Mouse (Mus musculus): Measurements from ENCODE around the gene Oxa1l.

Oxa1l gene

GRCm38 (mm10) chr14:54370595-54370994, 10.0 kb downstream of the Oxa1l start:
- no peak for DNase-seq (ENCODE audit: low read depth, low spot score)

DNA sequence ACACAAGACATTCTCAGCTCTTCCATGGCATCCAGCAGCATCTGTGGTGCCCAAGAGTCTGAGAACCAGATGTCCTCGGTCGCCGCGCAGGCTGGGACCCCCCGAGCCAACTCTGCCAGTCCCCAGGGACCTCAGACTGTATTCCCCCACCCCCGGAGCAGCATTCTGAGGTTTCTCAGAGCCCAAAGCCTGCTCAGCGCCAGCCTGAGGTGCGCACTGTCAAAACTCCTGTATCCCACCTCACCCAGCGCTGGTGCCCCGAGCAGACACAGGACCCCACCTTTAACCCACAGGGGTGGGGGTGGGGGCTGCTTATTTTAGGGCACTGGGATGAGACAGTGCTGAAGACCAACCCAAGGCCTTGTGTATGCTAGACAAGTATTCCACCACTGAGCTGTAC, 10.8 kb downstream of the Oxa1l start:
- DNase-seq (ENCODE audit: low read depth, low spot score), result no peak

DNA sequence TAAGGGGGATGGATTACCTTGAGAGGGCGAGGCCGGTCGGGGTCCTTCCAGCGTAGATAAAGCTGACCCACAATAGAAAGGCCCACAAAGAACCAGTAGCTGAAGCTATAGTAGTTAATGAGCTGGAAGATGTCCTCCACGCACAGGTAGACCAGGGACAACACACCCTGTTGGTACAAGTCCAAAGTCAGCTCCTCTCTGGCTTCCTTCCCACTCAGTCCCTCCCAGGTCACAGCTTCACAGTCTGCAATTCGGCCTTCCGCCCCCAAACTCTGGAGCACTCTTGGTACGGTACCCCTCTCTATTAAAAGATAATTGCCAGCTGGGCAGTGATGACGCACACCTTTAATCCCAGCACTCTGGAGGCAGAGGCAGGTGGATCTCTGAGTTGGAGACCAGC, 12.3 kb downstream of the Oxa1l start:
- DNase-seq (ENCODE audit: low read depth, low spot score), result no peak

DNA sequence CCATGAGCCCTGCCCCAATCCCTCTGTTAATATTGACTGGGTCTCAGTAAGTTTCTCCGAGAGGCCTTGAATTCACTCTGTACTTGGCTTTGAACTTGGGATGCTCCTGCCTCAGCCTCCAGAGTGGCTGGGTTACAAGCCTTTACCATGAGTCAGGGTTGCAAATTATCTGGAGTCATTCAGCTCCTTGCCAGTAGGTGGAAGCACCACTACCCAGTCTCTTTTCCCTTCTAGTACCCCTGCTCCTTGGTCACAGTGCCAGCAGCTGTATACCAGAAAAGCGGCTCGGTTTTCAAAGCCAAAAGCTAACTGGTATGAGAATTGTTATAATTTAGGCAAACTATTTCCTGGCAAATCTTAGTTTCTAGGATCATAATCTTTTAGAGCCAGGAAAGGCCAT, 15.3 kb downstream of the Oxa1l start:
- DNase-seq (ENCODE audit: low read depth, low spot score), result peak; percentile 69

GRCm38 (mm10) chr14:54377166-54377565, 16.5 kb downstream of the Oxa1l start:
- DNase-seq (ENCODE audit: low read depth, low spot score), result no peak

DNA sequence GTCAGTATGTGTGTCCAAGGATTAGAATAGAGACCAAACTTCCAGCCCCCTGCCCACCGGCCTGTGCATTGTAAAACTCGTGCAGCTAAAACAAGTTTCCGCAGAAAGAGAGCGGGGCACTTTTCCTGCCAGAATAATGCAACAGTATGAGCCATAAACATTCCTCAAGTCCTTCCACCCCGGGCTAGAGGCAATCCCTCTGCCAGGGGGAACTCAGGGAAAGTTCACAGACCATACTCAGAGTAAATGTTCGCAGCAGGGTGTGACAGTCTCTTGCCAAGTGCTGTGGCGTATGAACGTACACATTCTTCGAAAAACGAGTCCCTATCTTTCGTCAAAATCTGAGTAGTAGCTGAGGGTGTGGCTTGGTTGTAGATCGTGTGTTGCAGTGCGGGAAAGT, 18.9 kb downstream of the Oxa1l start:
- DNase-seq (ENCODE audit: low read depth, low spot score), result no peak

DNA sequence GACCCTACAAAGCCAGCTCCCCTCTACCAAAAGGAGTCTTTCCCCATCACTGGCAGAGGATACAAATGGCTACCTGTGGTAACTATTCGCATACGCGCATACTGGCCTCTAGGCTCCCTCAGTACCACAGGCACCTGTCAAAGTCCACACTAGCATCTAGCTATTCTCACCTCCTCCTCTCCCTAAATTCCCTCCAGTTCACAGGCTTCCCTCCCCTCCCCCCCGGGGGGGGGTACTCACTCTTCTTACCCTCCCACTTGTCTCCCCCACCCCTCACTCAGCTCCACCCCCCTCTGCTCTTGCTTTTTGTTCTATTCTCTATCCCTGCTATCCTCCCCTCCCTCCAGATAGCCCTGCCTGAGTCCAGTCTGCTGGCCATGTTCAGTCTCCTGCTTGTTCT, 20.0 kb downstream of the Oxa1l start:
- no peak for DNase-seq (ENCODE audit: low read depth, low spot score)

DNA sequence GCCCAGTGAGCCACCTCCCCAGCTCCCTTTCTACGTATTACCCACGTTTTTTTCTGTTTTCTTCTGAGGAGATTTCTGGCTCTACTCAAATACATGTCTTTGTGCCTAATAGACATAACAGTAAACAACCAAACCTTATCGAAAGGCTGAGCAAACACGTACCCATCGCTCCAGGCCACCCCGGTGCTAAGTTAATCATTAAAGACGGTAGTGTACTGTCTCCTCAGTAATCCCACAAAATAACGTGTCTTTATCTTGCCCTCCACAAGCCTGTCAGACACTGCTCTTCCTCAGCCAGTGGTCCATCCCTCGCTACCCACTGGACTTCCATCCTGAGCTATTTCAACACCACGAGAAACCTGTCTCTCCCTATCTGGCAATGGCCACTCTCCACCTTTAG, 21.2 kb downstream of the Oxa1l start:
- no peak for DNase-seq (ENCODE audit: low read depth, low spot score)

- no peak for DNase-seq (ENCODE audit: low read depth, low spot score)
These were observed 22.0 kb downstream of the Oxa1l start for GRCm38 (mm10) chr14:54382641-54383040.

DNA sequence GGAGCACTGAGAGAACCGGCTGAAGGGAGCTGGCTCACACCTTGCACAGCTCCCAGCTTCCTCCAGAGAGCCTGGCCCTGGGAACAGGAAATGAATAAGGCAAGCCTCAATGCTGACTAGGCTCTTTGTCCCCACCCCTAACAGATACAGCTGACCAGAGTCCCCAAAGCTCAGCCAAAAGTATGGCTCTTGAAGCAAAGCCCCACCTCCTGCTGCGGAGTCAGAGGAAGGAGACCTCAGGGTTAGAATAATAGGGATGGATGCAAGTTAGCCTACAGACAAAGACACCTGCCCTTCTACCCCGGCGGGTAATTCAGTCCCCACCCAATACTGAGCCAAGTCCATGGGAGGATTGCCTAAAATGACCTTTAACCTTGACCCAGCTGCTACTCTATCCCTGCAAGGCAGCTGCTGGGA, 22.7 kb downstream of the Oxa1l start:
- no peak for DNase-seq (ENCODE audit: low read depth, low spot score)

GRCm38 (mm10) chr14:54384396-54384795, 23.8 kb downstream of the Oxa1l start:
- no peak for DNase-seq (ENCODE audit: low read depth, low spot score)

DNA sequence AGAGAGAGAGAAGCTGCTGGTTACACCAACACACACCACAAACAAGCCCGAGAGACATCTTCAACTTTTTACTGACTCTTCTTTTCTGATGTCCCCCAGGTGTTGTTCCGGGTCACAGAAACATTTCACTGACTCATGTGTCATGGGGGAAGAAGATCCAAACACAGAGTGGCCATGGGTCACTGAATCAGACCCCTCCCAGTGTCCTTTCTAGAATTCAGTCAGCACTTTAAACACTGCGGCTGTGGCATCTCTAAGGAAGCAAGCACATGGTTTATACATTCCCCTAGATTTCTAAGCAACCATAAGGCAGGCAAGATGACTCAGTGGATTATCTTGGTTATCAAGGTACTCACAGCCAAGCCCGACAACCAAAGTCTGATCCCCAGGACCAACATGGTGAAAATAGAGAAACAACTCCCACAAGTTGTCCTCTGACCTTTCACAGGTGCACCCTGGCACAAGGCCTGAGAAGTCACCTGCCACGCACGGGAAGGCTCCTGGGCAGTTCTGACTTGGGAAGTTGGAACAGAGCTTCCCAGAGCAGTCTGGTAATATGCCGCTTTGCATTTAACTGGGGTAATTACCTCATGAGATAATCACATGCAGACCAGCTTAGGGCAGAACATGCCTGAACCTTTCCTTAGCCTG, 25.5 kb downstream of the Oxa1l start:
- no peak for DNase-seq (ENCODE audit: low read depth, low spot score)

- DNase-seq (ENCODE audit: low read depth, low spot score), result no peak
These were observed 26.9 kb downstream of the Oxa1l start for GRCm38 (mm10) chr14:54387546-54387945.

GRCm38 (mm10) chr14:54390843-54391242, 30.2 kb downstream of the Oxa1l start:
- DNase-seq (ENCODE audit: low read depth, low spot score), result no peak

DNA sequence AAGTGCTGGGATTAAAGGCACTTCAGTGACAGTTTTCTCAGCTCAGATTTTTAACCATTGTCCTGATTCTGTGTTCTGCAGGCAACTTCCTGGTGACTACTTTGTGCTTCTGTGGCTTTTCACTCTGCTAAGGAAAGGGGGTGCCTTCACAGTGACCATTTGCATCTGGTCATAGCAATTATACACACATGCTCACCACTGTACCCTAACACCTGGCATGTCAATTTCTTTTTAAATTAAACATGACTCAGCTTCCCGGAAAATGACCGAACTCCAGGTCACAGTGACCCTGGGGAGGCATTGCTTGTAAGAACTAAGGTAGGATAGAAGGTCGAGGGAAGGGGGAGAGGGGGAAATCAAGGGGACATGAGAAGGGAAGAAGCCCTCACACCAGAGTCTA, 33.2 kb downstream of the Oxa1l start:
- no peak for DNase-seq (ENCODE audit: low read depth, low spot score)

GRCm38 (mm10) chr14:54394309-54394708, 33.7 kb downstream of the Oxa1l start:
- no peak for DNase-seq (ENCODE audit: low read depth, low spot score)

DNA sequence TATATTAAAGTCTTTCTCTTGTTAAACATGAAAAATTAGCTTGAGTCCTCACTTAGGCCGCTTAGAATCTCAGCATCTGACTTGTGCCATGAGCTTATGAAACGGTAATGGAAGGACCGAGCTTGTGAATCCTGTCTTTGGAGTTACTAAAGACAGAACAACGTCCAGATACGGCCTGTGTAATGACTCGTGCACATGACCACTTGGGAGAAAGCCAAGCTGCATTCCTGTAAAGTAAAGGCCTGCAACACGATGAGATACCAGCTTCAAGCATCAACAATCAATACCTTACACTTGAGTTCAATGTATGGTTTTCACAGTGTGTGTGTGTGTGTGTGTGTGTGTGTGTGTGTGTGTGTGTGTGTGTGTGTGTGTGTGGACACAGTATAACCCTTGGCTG, 36.1 kb downstream of the Oxa1l start:
- DNase-seq (ENCODE audit: low read depth, low spot score), result no peak

GRCm38 (mm10) chr14:54397872-54398527, 37.4 kb downstream of the Oxa1l start:
- peak; percentile 64 for DNase-seq (ENCODE audit: low read depth, low spot score)

- peak; percentile 32 for DNase-seq (ENCODE audit: low read depth, low spot score)
These were observed 37.9 kb downstream of the Oxa1l start for GRCm38 (mm10) chr14:54398528-54398916.

GRCm38 (mm10) chr14:54398921-54399382, 38.3 kb downstream of the Oxa1l start:
- peak; percentile 57 for DNase-seq (ENCODE audit: low read depth, low spot score)

DNA sequence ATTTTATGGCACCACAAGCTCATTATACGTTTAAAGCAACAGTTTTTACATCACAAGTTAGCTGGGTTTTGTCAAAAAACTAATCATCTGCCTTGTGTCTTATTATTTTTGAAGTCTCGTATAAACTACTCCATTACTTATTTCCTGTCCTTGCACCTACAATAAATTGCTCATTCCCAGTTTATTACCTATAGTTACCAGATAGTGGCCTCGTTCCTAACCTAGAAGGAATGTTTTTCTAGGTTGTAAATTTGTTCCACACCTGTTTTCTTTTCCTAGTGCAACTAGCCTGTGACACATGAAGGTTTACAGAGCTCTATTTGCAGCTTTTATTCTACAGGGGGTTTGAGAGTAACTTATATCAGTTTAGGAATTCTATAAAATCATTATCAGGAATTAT, 41.1 kb downstream of the Oxa1l start:
- DNase-seq (ENCODE audit: low read depth, low spot score), result no peak

DNA sequence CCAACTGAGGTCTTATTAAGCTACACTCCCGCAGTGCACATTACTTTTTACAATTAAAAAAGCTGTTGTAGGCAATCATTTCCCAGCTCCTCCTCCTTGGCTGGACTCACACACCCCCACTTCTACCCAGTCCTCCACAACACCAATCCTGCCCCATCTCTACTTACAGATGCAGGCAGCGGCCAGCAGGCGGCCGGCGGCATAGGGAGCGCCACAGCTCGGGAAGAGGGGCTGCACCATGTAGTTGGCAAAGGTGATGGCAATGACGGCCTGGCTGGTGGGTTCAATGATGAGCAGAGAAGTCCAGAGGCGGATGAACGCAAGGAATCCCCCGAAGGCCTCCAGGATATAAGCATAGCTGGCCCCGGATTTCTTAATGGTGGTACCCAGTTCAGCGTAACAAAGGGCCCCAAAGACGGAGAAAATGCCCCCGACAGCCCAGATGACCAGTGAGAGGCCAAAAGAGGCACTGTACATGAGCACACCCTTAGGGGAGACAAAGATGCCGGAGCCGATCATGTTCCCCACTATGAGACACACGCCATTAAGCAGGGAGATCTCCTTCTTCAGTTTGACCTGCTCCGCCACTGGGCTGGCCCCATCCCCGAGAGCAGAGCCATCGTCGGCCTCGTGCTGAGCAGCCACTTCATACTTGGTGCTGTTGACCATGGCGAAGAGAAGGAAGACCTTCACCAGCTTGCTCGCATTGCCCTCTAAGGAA, 47.9 kb downstream of the Oxa1l start:
- DNase-seq (ENCODE audit: low read depth, low spot score), result no peak
